Mouse (Mus musculus) CD4-positive, CD25-positive, alpha-beta regulatory T cell, adult 2 months (primary cell): ENCODE data around the gene Rufy3.
"Not testable (repeated sequence)": the region's sequence is repeated elsewhere in the genome, so short reads cannot be mapped to it uniquely, and the experiment has no call there.

Source experiments
- DNase-seq: peaks from one replicate; pipeline ENCODE4 v3.0.0-alpha.2; 2012; ENCODE audit warnings: low read depth, low spot score

Rufy3 gene

GRCm38 (mm10) chr5:88564501-88565147 lies at the start of gene Rufy3:
Gene Rufy3 (plus strand): TSS chr5:88565040.
- DNase-seq, result peak; percentile 85

GRCm38 (mm10) chr5:88519232-88519631 lies 45.6 kb upstream of the Rufy3 start:
- peak; percentile 76 for DNase-seq

GRCm38 (mm10) chr5:88527657-88528056 lies 37.2 kb upstream of the Rufy3 start, which contains the start of gene Jchain:
Gene Jchain (minus strand): TSS chr5:88527891.
- DNase-seq, result no peak

- DNase-seq, result no peak
Measured at GRCm38 (mm10) chr5:88530908-88531307, 33.9 kb upstream of the Rufy3 start.

- DNase-seq, result no peak
Measured at GRCm38 (mm10) chr5:88534697-88535096, 30.1 kb upstream of the Rufy3 start.

GRCm38 (mm10) chr5:88540845-88541244 lies 24.0 kb upstream of the Rufy3 start:
- DNase-seq, result no peak

GRCm38 (mm10) chr5:88542651-88543282 lies 22.1 kb upstream of the Rufy3 start:
- peak; percentile 67 for DNase-seq

- not testable (repeated sequence) for DNase-seq
Measured at GRCm38 (mm10) chr5:88544411-88544810, 20.4 kb upstream of the Rufy3 start.

- DNase-seq, result no peak
Measured at GRCm38 (mm10) chr5:88545536-88545935, 19.3 kb upstream of the Rufy3 start.

- DNase-seq, result peak; percentile 40
Measured at GRCm38 (mm10) chr5:88553271-88554085, 11.4 kb upstream of the Rufy3 start.

- DNase-seq, result peak; percentile 98
Measured at GRCm38 (mm10) chr5:88554086-88554886, 10.6 kb upstream of the Rufy3 start, which contains the start of gene Utp3. Gene Utp3 (plus strand): TSS chr5:88554462.

GRCm38 (mm10) chr5:88558991-88559390 lies 5.8 kb upstream of the Rufy3 start:
- DNase-seq, result no peak

GRCm38 (mm10) chr5:88561080-88561814 lies 3.6 kb upstream of the Rufy3 start:
- DNase-seq, result no peak

- DNase-seq, result no peak
Measured at GRCm38 (mm10) chr5:88562863-88563780, 1.7 kb upstream of the Rufy3 start.

GRCm38 (mm10) chr5:88565148-88566033 lies 551 bp downstream of the Rufy3 start:
- peak; percentile 56 for DNase-seq

- no peak for DNase-seq
Measured at GRCm38 (mm10) chr5:88566034-88566841, 1.4 kb downstream of the Rufy3 start.

- no peak for DNase-seq
Measured at GRCm38 (mm10) chr5:88569541-88569940, 4.7 kb downstream of the Rufy3 start.

- no peak for DNase-seq
Measured at GRCm38 (mm10) chr5:88574829-88575228, 10.0 kb downstream of the Rufy3 start.
